ENCODE assay signal across 13 mouse cellular contexts in genomic region chr10:83995026-83995600, GRCm38 (mm10).
DNase-seq lines count a peak whose midpoint lies in the region; ATAC-seq lines count a peak whose summit lies in the region.
"Had no signal": no experiment of that assay in that cellular context is flagged by ENCODE, and none has a peak within 500 bp of the region (broad histone marks: within the 10 kb centered on the region; RNA-seq: fewer than 3 reads in every experiment).

No protein-coding gene starts in this region.

- peak overlapping the region; percentile 57; the same call in 1 of the 2 replicates for H3K27ac ChIP-seq in hindbrain, embryonic 10.5 days
- no peak overlapping the region for H3K27ac ChIP-seq in hindbrain, embryonic 12.5 days
- peak overlapping the region; percentile 84 for H3K27ac ChIP-seq in embryonic facial prominence, embryonic 12.5 days
- peak overlapping the region; percentile 84 for H3K27ac ChIP-seq in limb, embryonic 13.5 days
- H3K27ac ChIP-seq: hindbrain, embryonic 14.5 days; midbrain, embryonic 12.5 days had no signal

- ATAC-seq in hindbrain, embryonic 12.5 days (ENCODE audit: low FRiP score), result no peak
- 0 out of 2 replicates have a peak, but pooled peaks have one; percentile 15 for ATAC-seq in embryonic facial prominence, embryonic 12.5 days (ENCODE audit: insufficient number of reproducible peaks, insufficient read depth, low FRiP score, low TSS enrichment)
- ATAC-seq in limb, embryonic 13.5 days (ENCODE audit: low FRiP score, low read depth), result peak; percentile 49; the same call in 1 of the 2 replicates
- ATAC-seq in monocyte, adult 5-6 weeks (replicated peaks; ENCODE audit: insufficient number of reproducible peaks, low FRiP score, low TSS enrichment, poor library complexity, severe bottlenecking), result no peak

- H3K36me3 ChIP-seq in hindbrain, embryonic 10.5 days, result no peaks in the 10 kb centered on the region
- H3K36me3 ChIP-seq in hindbrain, embryonic 12.5 days, result no peaks in the 10 kb centered on the region
- H3K36me3 ChIP-seq in embryonic facial prominence, embryonic 12.5 days, result no peaks in the 10 kb centered on the region
- H3K36me3 ChIP-seq in limb, embryonic 13.5 days, result no peaks in the 10 kb centered on the region
- H3K36me3 ChIP-seq: midbrain, embryonic 12.5 days had no signal

- H3K4me2 ChIP-seq in hindbrain, embryonic 12.5 days (replicated peaks), result no peak overlapping the region
- no peak overlapping the region for H3K4me2 ChIP-seq in embryonic facial prominence, embryonic 12.5 days (replicated peaks)
- H3K4me2 ChIP-seq in limb, embryonic 13.5 days (replicated peaks), result no peak overlapping the region
- H3K4me2 ChIP-seq: hindbrain, embryonic 14.5 days; midbrain, embryonic 12.5 days had no signal

- H3K27me3 ChIP-seq in hindbrain, embryonic 10.5 days (ENCODE audit: insufficient read depth, poor library complexity, severe bottlenecking), result no peaks in the 10 kb centered on the region
- no peaks in the 10 kb centered on the region for H3K27me3 ChIP-seq in hindbrain, embryonic 12.5 days
- no peaks in the 10 kb centered on the region for H3K27me3 ChIP-seq in embryonic facial prominence, embryonic 12.5 days
- no peaks in the 10 kb centered on the region; the same call in 1 of the 2 replicates for H3K27me3 ChIP-seq in limb, embryonic 13.5 days
- H3K27me3 ChIP-seq: midbrain, embryonic 12.5 days had no signal

- H3K9ac ChIP-seq in hindbrain, embryonic 12.5 days, result no peak overlapping the region
- H3K9ac ChIP-seq in embryonic facial prominence, embryonic 12.5 days, result no peak overlapping the region
- no peak overlapping the region for H3K9ac ChIP-seq in limb, embryonic 13.5 days
- H3K9ac ChIP-seq: hindbrain, embryonic 14.5 days; midbrain, embryonic 12.5 days had no signal

- H3K9me3 ChIP-seq in hindbrain, embryonic 10.5 days, result no peaks in the 10 kb centered on the region
- peaks cover 5% of the 10 kb centered on the region; the same call in 1 of the 2 replicates for H3K9me3 ChIP-seq in hindbrain, embryonic 12.5 days (replicated peaks)
- no peaks in the 10 kb centered on the region for H3K9me3 ChIP-seq in embryonic facial prominence, embryonic 12.5 days
- H3K9me3 ChIP-seq in limb, embryonic 13.5 days, result no peaks in the 10 kb centered on the region
- H3K9me3 ChIP-seq: midbrain, embryonic 12.5 days had no signal

- 63% methylated on average over 6 of the region's 6 CpGs for WGBS in hindbrain, embryonic 10.5 days
- WGBS in hindbrain, embryonic 12.5 days, result 55% methylated on average over 6 of the region's 6 CpGs
- 27% methylated on average over 6 of the region's 6 CpGs for WGBS in embryonic facial prominence, embryonic 12.5 days
- 22% methylated on average over 6 of the region's 6 CpGs for WGBS in limb, embryonic 13.5 days

- no peak overlapping the region for H3K4me3 ChIP-seq in hindbrain, embryonic 10.5 days
- H3K4me3 ChIP-seq in hindbrain, embryonic 12.5 days, result no peak overlapping the region
- H3K4me3 ChIP-seq in embryonic facial prominence, embryonic 12.5 days, result no peak overlapping the region
- H3K4me3 ChIP-seq in limb, embryonic 13.5 days, result no peak overlapping the region
- H3K4me3 ChIP-seq: erythroblast, embryonic 14.5 days; midbrain, embryonic 12.5 days had no signal

- peaks cover 8% of the 10 kb centered on the region; the same call in 1 of the 2 replicates for H3K4me1 ChIP-seq in hindbrain, embryonic 10.5 days (replicated peaks)
- peaks cover 11% of the 10 kb centered on the region; the same call in 1 of the 2 replicates for H3K4me1 ChIP-seq in hindbrain, embryonic 12.5 days
- H3K4me1 ChIP-seq in embryonic facial prominence, embryonic 12.5 days, result peaks cover 11% of the 10 kb centered on the region
- H3K4me1 ChIP-seq in limb, embryonic 13.5 days, result peaks cover 32% of the 10 kb centered on the region
- H3K4me1 ChIP-seq: midbrain, embryonic 12.5 days had no signal

- DNase-seq in embryo, embryonic 10.5 days (ENCODE audit: low spot score), result peak; percentile 36
- no peak for DNase-seq in embryo, embryonic 10 days (ENCODE audit: low spot score)
- DNase-seq in hindbrain, embryonic 10.5 days (ENCODE audit: low spot score), result no peak
- DNase-seq in frontal cortex, postnatal 10 days (ENCODE audit: low spot score in 2 of 2), result no peak
- DNase-seq: cerebellum, adult 9-10 months; thymus, adult 2 months had no signal

Comparison
In these comparisons a context has a peak if more than half of its experiments do, and no peak if none do; other contexts are left out.
1. ATAC-seq: peak in embryonic facial prominence, embryonic 12.5 days (single experiment) and limb, embryonic 13.5 days (single experiment); none in hindbrain, embryonic 12.5 days (single experiment) and monocyte, adult 5-6 weeks (single experiment).